Mouse (Mus musculus) central nervous system, embryonic 18 days (tissue): Measurements from ENCODE around the gene Tbrg1. TPM values are rescaled to one million over a fixed set of nuclear protein-coding genes. Genes with fewer than 3 reads are reported as not detected.

Experiments used
- polyA plus RNA-seq: library from polyadenylated mRNA; depleted of rRNA; stranded (reverse); fragments of >200 nt; gene quantifications from 2 replicates; pipeline ENCODE4 v1.2.3, GENCODE M21; 2012; rRNA removed

The Tbrg1 gene
- 54.3 and 56.4 TPM in 2 replicates for polyA plus RNA-seq

GRCm38 (mm10) chr9:37656931-37657481, at the start of gene Tbrg1:
Gene Tbrg1, minus strand, starts transcription at chr9:37657312.

GRCm38 (mm10) chr9:37669115-37669514, 12.0 kb upstream of the Tbrg1 start, which contains the start of gene Panx3:
Gene Panx3, minus strand, starts transcription at chr9:37669235.

GRCm38 (mm10) chr9:37613182-37613910, 43.8 kb downstream of the Tbrg1 start, which contains the start of gene Spa17:
Gene Spa17, minus strand, starts transcription at chr9:37613722.

Other genes with a start within 250 kb of the Tbrg1 start
- 5.2 and 8.2 TPM in 2 replicates for gene Robo3, start 224.1 kb downstream of the Tbrg1 start, polyA plus RNA-seq
- 66.6 and 66.7 TPM in 2 replicates for gene Msantd2, start 168.0 kb downstream of the Tbrg1 start, polyA plus RNA-seq
- 30.6 and 32.9 TPM in 2 replicates for gene Esam, start 129.2 kb downstream of the Tbrg1 start, polyA plus RNA-seq
- 3.4 and 3.5 TPM in 2 replicates for gene Vsig2, start 118.1 kb downstream of the Tbrg1 start, polyA plus RNA-seq
- 109 and 149 TPM in 2 replicates for gene Nrgn, start 104.4 kb downstream of the Tbrg1 start, polyA plus RNA-seq
- gene Siae, start 101.6 kb downstream of the Tbrg1 start, polyA plus RNA-seq: 10.5 and 10.7 TPM in 2 replicates
- 3.9 and 6.0 TPM in 2 replicates for gene Spa17, start 43.6 kb downstream of the Tbrg1 start, polyA plus RNA-seq
- gene Panx3, start 11.9 kb upstream of the Tbrg1 start, polyA plus RNA-seq: 0.04 and 3.4 TPM in 2 replicates
- gene Olfr160, start 58.9 kb upstream of the Tbrg1 start, polyA plus RNA-seq: not detected in 2 replicates
- gene Olfr874, start 87.8 kb upstream of the Tbrg1 start, polyA plus RNA-seq: not detected in 2 replicates
- gene Olfr875, start 114.5 kb upstream of the Tbrg1 start, polyA plus RNA-seq: 0.04 and 0.10 TPM in 2 replicates
- gene Olfr876, start 145.7 kb upstream of the Tbrg1 start, polyA plus RNA-seq: not detected in 2 replicates
- gene Olfr877, start 197.0 kb upstream of the Tbrg1 start, polyA plus RNA-seq: 0.01 and 0.05 TPM in 2 replicates
- under 0.01 TPM in 1 of 2 replicates, not detected in the other for gene Olfr145, start 239.4 kb upstream of the Tbrg1 start, polyA plus RNA-seq